Mouse (Mus musculus): ENCODE data around the gene Catsperz. TPM values are rescaled to one million over a fixed set of nuclear protein-coding genes. Genes with fewer than 3 reads are reported as not detected.
"Not testable (repeated sequence)": the region's sequence is repeated elsewhere in the genome, so short reads cannot be mapped to it uniquely, and the experiment has no call there.

Gene Catsperz
- total RNA-seq, 2 experiments from 2014 or later: not detected

GRCm38 (mm10) chr19:6911101-6912074 is 13.8 kb downstream of the Catsperz start:
- ATAC-seq (replicated peaks; ENCODE audit: low FRiP score, poor library complexity, severe bottlenecking): no peak

GRCm38 (mm10) chr19:6910306-6910705 is 14.9 kb downstream of the Catsperz start:
- ATAC-seq (replicated peaks; ENCODE audit: low FRiP score, poor library complexity, severe bottlenecking): peak; percentile 50

GRCm38 (mm10) chr19:6909507-6910289 is 15.5 kb downstream of the Catsperz start, which contains the start of the genes Trmt112 and Prdx5:
Gene Trmt112, plus strand, starts transcription at chr19:6909698.
Gene Prdx5, minus strand, starts transcription at chr19:6910106.
- ATAC-seq (replicated peaks; ENCODE audit: low FRiP score, poor library complexity, severe bottlenecking): peak; percentile 93

GRCm38 (mm10) chr19:6909021-6909420 is 16.2 kb downstream of the Catsperz start:
- no peak for ATAC-seq (replicated peaks; ENCODE audit: low FRiP score, poor library complexity, severe bottlenecking)

GRCm38 (mm10) chr19:6907811-6908540 is 17.2 kb downstream of the Catsperz start:
- ATAC-seq (replicated peaks; ENCODE audit: low FRiP score, poor library complexity, severe bottlenecking): no peak

GRCm38 (mm10) chr19:6907094-6907493 is 18.1 kb downstream of the Catsperz start:
- no peak for ATAC-seq (replicated peaks; ENCODE audit: low FRiP score, poor library complexity, severe bottlenecking)

- no peak for ATAC-seq (replicated peaks; ENCODE audit: low FRiP score, poor library complexity, severe bottlenecking)
Observed at GRCm38 (mm10) chr19:6906199-6906598, 19.0 kb downstream of the Catsperz start.

- ATAC-seq (replicated peaks; ENCODE audit: low FRiP score, poor library complexity, severe bottlenecking): no peak
Observed at GRCm38 (mm10) chr19:6905498-6906159, 19.6 kb downstream of the Catsperz start.

- no peak for ATAC-seq (replicated peaks; ENCODE audit: low FRiP score, poor library complexity, severe bottlenecking)
Observed at GRCm38 (mm10) chr19:6904846-6905245, 20.3 kb downstream of the Catsperz start.

- ATAC-seq (replicated peaks; ENCODE audit: low FRiP score, poor library complexity, severe bottlenecking): no peak
Observed at GRCm38 (mm10) chr19:6903031-6903430, 22.1 kb downstream of the Catsperz start.

- no peak for ATAC-seq (replicated peaks; ENCODE audit: low FRiP score, poor library complexity, severe bottlenecking)
Observed at GRCm38 (mm10) chr19:6899641-6900040, 25.5 kb downstream of the Catsperz start.

- not testable (repeated sequence) for ATAC-seq (replicated peaks; ENCODE audit: low FRiP score, poor library complexity, severe bottlenecking)
Observed at GRCm38 (mm10) chr19:6895608-6896305, 29.4 kb downstream of the Catsperz start.

- ATAC-seq (replicated peaks; ENCODE audit: low FRiP score, poor library complexity, severe bottlenecking): no peak
Observed at GRCm38 (mm10) chr19:6893731-6894451, 31.3 kb downstream of the Catsperz start.

- no peak for ATAC-seq (replicated peaks; ENCODE audit: low FRiP score, poor library complexity, severe bottlenecking)
Observed at GRCm38 (mm10) chr19:6892512-6892911, 32.7 kb downstream of the Catsperz start.

GRCm38 (mm10) chr19:6877965-6878364 is 47.2 kb downstream of the Catsperz start:
- ATAC-seq (replicated peaks; ENCODE audit: low FRiP score, poor library complexity, severe bottlenecking): no peak

- no peak for ATAC-seq (replicated peaks; ENCODE audit: low FRiP score, poor library complexity, severe bottlenecking)
Observed at GRCm38 (mm10) chr19:6876799-6877198, 48.4 kb downstream of the Catsperz start.

- no peak for ATAC-seq (replicated peaks; ENCODE audit: low FRiP score, poor library complexity, severe bottlenecking)
Observed at GRCm38 (mm10) chr19:6875834-6876233, 49.3 kb downstream of the Catsperz start.

GRCm38 (mm10) chr19:6874257-6874656 is 50.9 kb downstream of the Catsperz start:
- ATAC-seq (replicated peaks; ENCODE audit: low FRiP score, poor library complexity, severe bottlenecking): no peak
